Mouse (Mus musculus) forebrain, embryonic 15.5 days (tissue): ENCODE data around the gene Nfasc. TPM values are rescaled to one million over a fixed set of nuclear protein-coding genes. Genes with fewer than 3 reads are reported as not detected.
A peak's percentile ranks its signal among the peaks of the same experiment; 100 is the strongest.

ENCODE experiments used
- ATAC-seq: fragments of 200-750 bp; cut with Nextera tagmentation; replicated peaks from 2 replicates; pipeline ENCODE4 v1.8.0; 2017; ENCODE audit warnings: mild to moderate bottlenecking, moderate TSS enrichment, moderate library complexity
- H3K27ac ChIP-seq: fragments of 300-500 bp; sonication (generic); replicated peaks from 2 replicates; pipeline ENCODE4 v1.5.1; 2015; ENCODE audit warnings: mild to moderate bottlenecking, inconsistent platforms
- H3K27me3 ChIP-seq: fragments of 300-500 bp; sonication (generic); 2 replicates; pipeline ENCODE4 v1.6.1; 2015; ENCODE audit warnings: inconsistent platforms
- H3K36me3 ChIP-seq: fragments of 300-500 bp; sonication (generic); 2 replicates; pipeline ENCODE4 v1.6.1; 2015; ENCODE audit warnings: mild to moderate bottlenecking, inconsistent platforms
- H3K4me1 ChIP-seq: fragments of 300-500 bp; sonication (generic); 2 replicates; pipeline ENCODE4 v1.6.1; 2015; ENCODE audit warnings: inconsistent platforms
- H3K4me2 ChIP-seq: fragments of 300-500 bp; sonication (generic); replicated peaks from 2 replicates; pipeline ENCODE4 v1.6.1; 2015; ENCODE audit warnings: mild to moderate bottlenecking, inconsistent platforms
- H3K4me3 ChIP-seq: fragments of 300-500 bp; sonication (generic); 2 replicates; pipeline ENCODE4 v1.5.1; 2015; ENCODE audit warnings: mild to moderate bottlenecking, inconsistent platforms
- H3K9ac ChIP-seq: fragments of 300-500 bp; sonication (generic); replicated peaks from 2 replicates; pipeline ENCODE4 v1.6.1; 2015; ENCODE audit warnings: mild to moderate bottlenecking, inconsistent platforms
- H3K9me3 ChIP-seq: fragments of 300-500 bp; sonication (generic); 2 replicates; pipeline ENCODE4 v1.6.1; 2016; ENCODE audit warnings: inconsistent platforms
- WGBS: fragments of 180-500 bp; shearing (Covaris S2); methylation state at CpG from one replicate; pipeline ENCODE4 v1.1.7; 2015; ENCODE audit warnings: mixed read lengths; 5-methylcytosine and 5-hydroxymethylcytosine counted together
- polyA plus RNA-seq: library from polyadenylated mRNA; unstranded; fragments of >200 nt; fragmentation: Nextera tagmentation; extraction: Ambion mirVana; gene quantifications from 2 replicates; pipeline ENCODE4 v1.2.1, GENCODE M21; 2015

The Nfasc gene
- polyA plus RNA-seq, result 51.5 and 59.0 TPM in 2 replicates

DNA sequence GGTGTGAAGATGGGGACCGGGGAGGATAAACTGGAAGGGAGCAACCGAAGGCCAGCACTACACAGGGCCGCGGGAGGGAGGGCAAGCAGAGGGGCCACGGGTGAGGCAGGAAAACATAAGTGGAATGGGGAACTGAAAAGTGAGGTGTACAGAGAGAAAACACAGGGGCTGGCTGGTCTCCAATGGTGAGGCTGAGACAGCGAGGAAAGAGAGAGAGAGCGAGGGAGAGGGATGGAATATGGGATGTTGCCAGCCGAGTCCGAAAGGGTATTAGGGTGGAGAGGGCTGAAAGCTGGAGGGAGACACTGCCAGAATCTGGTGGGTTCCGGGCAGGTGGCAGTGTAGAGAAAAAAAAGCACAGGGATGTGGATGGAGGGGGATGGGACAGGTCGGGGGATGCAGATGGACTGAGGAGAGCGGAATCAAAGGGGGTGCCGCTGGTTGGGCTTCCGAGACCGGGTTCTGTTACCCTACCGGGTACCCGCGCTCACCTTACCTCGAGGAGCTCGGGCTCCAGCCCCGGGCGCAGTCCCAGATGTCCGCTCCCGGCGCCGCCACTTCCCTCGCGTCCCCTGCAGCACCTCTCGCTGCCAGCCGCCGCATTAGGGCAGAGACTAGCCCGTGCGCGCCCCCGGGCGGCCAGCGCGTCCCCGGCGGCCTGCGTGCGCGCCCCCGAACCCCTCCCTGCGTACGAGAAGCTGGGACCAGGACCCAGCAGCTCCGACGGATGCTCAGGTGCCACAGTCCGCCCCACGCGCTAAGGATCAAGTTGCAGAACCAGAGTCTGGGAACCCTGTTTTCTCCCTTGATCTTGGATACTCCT is at the start of gene Nfasc:
TSS of gene Nfasc (minus strand) at position 623 of the 823 bp plus-strand sequence.
- Histone ChIP-seq H3K9me3 (no peaks in the 10 kb centered on the region), H3K4me2 (peak within 1 kb of the TSS; percentile 75), H3K36me3 (no peaks in the 10 kb centered on the region), H3K4me1 (peaks cover 49% of the 10 kb centered on the region), H3K27me3 (no peaks in the 10 kb centered on the region), H3K4me3 (peak within 1 kb of the TSS; percentile 76), H3K27ac (peak within 1 kb of the TSS; percentile 88), H3K9ac (peak within 1 kb of the TSS; percentile 69)
- ATAC-seq, result peak; percentile 84
- 1% methylated on average over 50 of the region's 51 CpGs for WGBS

DNA sequence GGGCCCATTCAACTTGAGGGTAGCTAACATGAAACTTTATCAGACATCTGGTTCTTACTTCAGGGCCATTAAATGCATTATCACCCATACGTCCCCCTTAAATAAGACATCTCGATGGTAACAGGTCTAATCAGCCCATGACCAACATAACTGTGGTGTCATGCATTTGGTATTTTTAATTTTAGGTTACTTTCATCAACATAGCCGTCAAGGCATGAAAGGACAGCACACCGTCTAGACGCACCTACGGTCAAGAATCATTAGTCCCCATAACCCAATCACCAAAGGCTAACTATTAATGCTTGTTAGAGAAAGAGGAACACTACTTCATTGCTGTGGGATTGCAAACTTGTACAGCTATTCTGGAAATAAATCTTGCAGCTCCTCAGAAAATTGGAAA is 49.5 kb upstream of the Nfasc start:
- Histone ChIP-seq H3K4me3 (no peak overlapping the region), H3K9ac (no peak overlapping the region), H3K36me3 (no peaks in the 10 kb centered on the region), H3K4me2 (no peak overlapping the region), H3K27me3 (no peaks in the 10 kb centered on the region), H3K4me1 (no peaks in the 10 kb centered on the region), H3K27ac (no peak overlapping the region), H3K9me3 (no peaks in the 10 kb centered on the region)
- no peak for ATAC-seq
- WGBS, result 89% methylated on average over 6 of the region's 6 CpGs

GRCm38 (mm10) chr1:132786866-132787265 is 45.3 kb upstream of the Nfasc start:
- no peaks in the 10 kb centered on the region for H3K27me3 ChIP-seq
- ATAC-seq, result no peak
- no peaks in the 10 kb centered on the region for H3K36me3 ChIP-seq
- no peak overlapping the region for H3K4me2 ChIP-seq
- no peak overlapping the region for H3K27ac ChIP-seq
- no peak overlapping the region for H3K4me3 ChIP-seq
- H3K4me1 ChIP-seq, result no peaks in the 10 kb centered on the region
- no peak overlapping the region for H3K9ac ChIP-seq
- WGBS, result 38% methylated on average over 5 of the region's 5 CpGs
- H3K9me3 ChIP-seq, result no peaks in the 10 kb centered on the region

DNA sequence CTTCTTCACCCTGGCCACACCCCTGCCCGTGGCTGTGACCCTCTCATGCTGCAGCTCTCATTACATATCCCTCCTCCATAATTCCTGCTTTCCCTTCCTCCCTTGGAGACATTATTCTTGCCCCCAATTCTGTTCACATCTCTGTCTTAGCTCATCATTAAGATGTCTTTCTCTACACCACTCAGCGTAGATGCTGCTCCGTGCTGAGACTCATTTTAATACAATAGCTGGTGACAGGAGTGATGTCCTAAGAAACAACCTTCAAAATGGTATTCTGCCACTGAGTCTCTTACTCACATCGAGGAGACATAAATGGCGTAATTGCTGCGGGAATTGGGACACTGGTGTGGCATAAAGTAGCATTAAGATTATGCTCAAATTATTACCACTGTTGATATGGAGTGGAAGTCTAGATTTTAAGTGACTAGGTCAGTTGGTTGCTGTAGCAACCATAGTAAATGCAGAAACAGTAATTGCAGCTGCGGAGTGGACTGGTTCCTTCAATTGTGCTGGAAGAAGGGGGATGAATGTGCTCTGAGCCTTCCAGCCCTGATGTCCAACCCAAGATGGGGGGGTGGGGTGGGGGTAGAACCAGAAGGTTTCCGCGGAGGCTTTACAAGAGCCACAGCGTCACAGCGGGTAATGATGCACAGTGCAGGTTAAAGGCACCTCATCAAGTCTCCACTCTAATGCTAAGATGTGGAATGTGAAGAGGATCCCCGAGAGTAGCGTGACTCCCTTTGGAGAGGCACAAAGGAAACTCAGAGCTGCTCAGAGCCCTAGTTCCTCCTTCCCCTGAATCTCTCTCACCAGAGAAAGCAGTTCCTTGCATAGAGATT is 40.2 kb upstream of the Nfasc start:
- no peaks in the 10 kb centered on the region for H3K4me1 ChIP-seq
- H3K9me3 ChIP-seq, result no peaks in the 10 kb centered on the region
- H3K4me2 ChIP-seq, result no peak overlapping the region
- no peaks in the 10 kb centered on the region for H3K27me3 ChIP-seq
- 53% methylated on average over 13 of the region's 13 CpGs for WGBS
- peak overlapping the region; percentile 25 for H3K27ac ChIP-seq
- H3K9ac ChIP-seq, result no peak overlapping the region
- no peak overlapping the region for H3K4me3 ChIP-seq
- peak; percentile 53; the same call in 1 of the 2 replicates for ATAC-seq
- no peaks in the 10 kb centered on the region for H3K36me3 ChIP-seq

DNA sequence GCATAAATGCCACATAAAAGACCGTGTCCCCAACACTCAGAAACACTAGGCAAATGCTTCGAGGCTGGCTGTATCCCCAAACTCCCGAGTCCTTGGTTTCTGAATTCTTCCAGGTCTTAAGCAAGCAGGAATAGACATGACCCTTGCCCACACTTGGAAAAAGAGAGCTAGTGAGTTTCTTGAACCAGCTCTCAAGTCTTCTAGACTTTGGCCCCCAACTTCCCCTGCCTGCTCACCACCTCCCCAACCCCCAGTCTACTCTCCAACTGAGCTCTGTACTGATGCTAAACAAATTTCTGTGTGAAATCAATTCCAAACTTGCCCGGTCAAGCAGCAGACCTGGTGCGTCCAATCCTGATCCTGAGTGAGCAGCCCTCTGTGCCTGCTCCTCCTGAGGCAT is 39.4 kb upstream of the Nfasc start:
- no peak for ATAC-seq
- Histone ChIP-seq H3K27ac (peak overlapping the region; percentile 25; the same call in 1 of the 2 replicates), H3K36me3 (no peaks in the 10 kb centered on the region), H3K27me3 (no peaks in the 10 kb centered on the region), H3K9ac (no peak overlapping the region), H3K4me2 (no peak overlapping the region), H3K4me3 (no peak overlapping the region), H3K9me3 (no peaks in the 10 kb centered on the region), H3K4me1 (no peaks in the 10 kb centered on the region)
- WGBS, result 87% methylated on average over 5 of the region's 5 CpGs

GRCm38 (mm10) chr1:132780254-132780653 is 38.7 kb upstream of the Nfasc start:
- Histone ChIP-seq H3K27ac (no peak overlapping the region), H3K36me3 (no peaks in the 10 kb centered on the region), H3K9me3 (no peaks in the 10 kb centered on the region), H3K9ac (no peak overlapping the region), H3K4me1 (no peaks in the 10 kb centered on the region), H3K4me2 (no peak overlapping the region), H3K4me3 (no peak overlapping the region), H3K27me3 (no peaks in the 10 kb centered on the region)
- 96% methylated on average over 1 of the region's 1 CpGs for WGBS
- no peak for ATAC-seq

DNA sequence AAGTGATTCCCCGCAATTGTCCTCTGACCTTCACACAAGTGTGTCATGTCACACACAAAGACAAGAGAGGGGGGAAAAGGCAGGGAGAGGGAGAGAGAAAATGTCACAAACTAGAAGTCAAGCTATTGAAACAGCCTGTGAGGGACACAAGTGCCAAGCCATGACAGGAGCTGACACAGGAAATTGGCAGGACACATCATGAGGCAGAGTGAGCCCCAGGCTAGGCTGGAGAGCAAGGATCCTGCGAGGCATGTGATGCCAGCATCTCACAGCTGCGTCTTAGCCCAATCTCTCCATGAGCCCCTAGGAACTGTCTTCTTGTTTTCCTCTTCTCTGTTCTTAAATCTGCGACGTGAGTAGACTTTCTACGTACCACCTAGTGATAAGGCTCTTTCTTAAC is 33.4 kb upstream of the Nfasc start:
- Histone ChIP-seq H3K4me3 (no peak overlapping the region), H3K9me3 (no peaks in the 10 kb centered on the region), H3K4me2 (no peak overlapping the region), H3K36me3 (no peaks in the 10 kb centered on the region), H3K27ac (no peak overlapping the region), H3K4me1 (peaks cover 6% of the 10 kb centered on the region; the same call in 1 of the 2 replicates), H3K27me3 (no peaks in the 10 kb centered on the region), H3K9ac (no peak overlapping the region)
- 76% methylated on average over 6 of the region's 6 CpGs for WGBS
- no peak for ATAC-seq

- Histone ChIP-seq H3K36me3 (no peaks in the 10 kb centered on the region), H3K4me1 (peaks cover 20% of the 10 kb centered on the region), H3K9ac (no peak overlapping the region), H3K27me3 (no peaks in the 10 kb centered on the region), H3K27ac (no peak overlapping the region), H3K4me2 (no peak overlapping the region), H3K4me3 (no peak overlapping the region), H3K9me3 (no peaks in the 10 kb centered on the region)
- no peak for ATAC-seq
- 31% methylated on average over 5 of the region's 5 CpGs for WGBS
Measured at GRCm38 (mm10) chr1:132771377-132771776, 29.8 kb upstream of the Nfasc start.

- no peaks in the 10 kb centered on the region for H3K27me3 ChIP-seq
- no peak overlapping the region for H3K4me3 ChIP-seq
- H3K9me3 ChIP-seq, result no peaks in the 10 kb centered on the region
- H3K4me2 ChIP-seq, result no peak overlapping the region
- H3K4me1 ChIP-seq, result peaks cover 32% of the 10 kb centered on the region
- H3K36me3 ChIP-seq, result no peaks in the 10 kb centered on the region
- 0 out of 2 replicates have a peak, but pooled peaks have one; percentile 35 for ATAC-seq
- H3K27ac ChIP-seq, result peak overlapping the region; percentile 66
- WGBS, result 55% methylated on average over 3 of the region's 3 CpGs
- H3K9ac ChIP-seq, result no peak overlapping the region
Measured at GRCm38 (mm10) chr1:132769559-132769958, 28.0 kb upstream of the Nfasc start.

DNA sequence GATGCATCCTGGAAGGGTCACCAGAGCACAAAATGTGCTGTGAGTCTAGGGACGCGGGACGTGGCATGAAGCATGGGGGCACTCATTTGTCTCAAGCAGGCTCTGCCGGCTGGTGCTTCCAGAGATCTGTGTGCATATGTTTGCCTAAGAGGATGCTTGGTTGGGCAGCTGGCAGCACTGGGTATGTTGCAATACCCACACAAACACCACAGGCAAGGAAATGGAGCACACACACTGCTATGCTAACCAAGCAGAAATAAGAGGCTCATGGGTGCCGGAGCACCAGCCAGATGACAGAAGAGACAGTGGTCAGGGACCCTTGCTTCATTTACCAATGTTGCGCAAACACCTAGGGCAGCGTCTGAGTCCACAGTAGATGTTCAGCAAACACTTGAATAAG is 25.8 kb upstream of the Nfasc start:
- H3K27me3 ChIP-seq, result no peaks in the 10 kb centered on the region
- peaks cover 32% of the 10 kb centered on the region for H3K4me1 ChIP-seq
- H3K4me2 ChIP-seq, result no peak overlapping the region
- no peak for ATAC-seq
- H3K27ac ChIP-seq, result no peak overlapping the region
- no peaks in the 10 kb centered on the region for H3K9me3 ChIP-seq
- WGBS, result 86% methylated on average over 7 of the region's 7 CpGs
- no peak overlapping the region for H3K4me3 ChIP-seq
- H3K9ac ChIP-seq, result no peak overlapping the region
- H3K36me3 ChIP-seq, result no peaks in the 10 kb centered on the region

DNA sequence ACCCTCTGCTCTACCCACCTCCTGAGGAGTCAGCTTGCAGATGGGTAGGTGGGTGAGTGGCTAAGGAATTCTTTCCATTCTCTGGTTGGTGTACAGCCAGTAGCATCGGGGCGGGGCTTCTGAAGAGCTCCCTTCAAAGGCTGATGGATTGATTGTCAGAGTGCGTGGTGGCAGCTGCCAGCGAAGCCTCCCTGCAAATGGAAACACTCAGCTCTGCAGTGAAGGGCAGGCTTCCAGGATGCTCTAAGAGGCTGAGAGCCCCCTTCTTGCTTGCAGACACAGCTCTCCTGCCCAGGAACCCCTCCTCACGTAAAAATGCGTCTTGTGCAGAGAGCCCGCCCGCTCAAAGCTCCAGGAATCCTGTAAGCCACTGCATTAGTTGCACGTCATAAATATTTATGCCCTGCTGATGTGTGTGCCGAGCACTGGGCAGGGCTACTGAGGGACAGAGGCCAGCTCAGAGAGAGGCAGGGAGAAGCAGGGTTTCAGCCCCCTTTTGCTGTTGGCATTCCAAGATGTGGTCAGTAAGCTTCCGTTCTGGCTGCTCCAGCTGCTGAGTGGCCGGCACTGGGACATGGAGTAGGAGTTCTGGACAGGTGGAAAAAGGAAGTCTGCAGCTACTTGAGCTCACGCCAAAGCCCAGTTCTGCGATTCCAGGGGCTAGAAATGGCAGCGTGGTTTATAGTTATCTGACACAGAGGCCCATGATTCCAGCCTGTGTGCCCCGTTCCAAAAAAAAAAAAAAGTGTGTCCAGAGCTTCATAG is 24.5 kb upstream of the Nfasc start:
- peak overlapping the region; percentile 44 for H3K4me2 ChIP-seq
- peak overlapping the region; percentile 17; the same call in 1 of the 2 replicates for H3K4me3 ChIP-seq
- H3K36me3 ChIP-seq, result no peaks in the 10 kb centered on the region
- peaks cover 32% of the 10 kb centered on the region for H3K4me1 ChIP-seq
- no peaks in the 10 kb centered on the region for H3K9me3 ChIP-seq
- H3K27ac ChIP-seq, result peak overlapping the region; percentile 73
- 0 out of 2 replicates have a peak overlapping the region, but pooled peaks have one; percentile 13 for H3K9ac ChIP-seq
- 26% methylated on average over 16 of the region's 16 CpGs for whole genome bisulfite sequencing
- ATAC-seq, result peak; percentile 78
- no peaks in the 10 kb centered on the region for H3K27me3 ChIP-seq
